Mouse (Mus musculus) cerebellum, adult 8-10 months (tissue): ENCODE measurements around the gene Hist1h3d.
"Not testable (repeated sequence)": the region's sequence is repeated elsewhere in the genome, so short reads cannot be mapped to it uniquely, and the experiment has no call there.

Experiments
- DNase-seq: peaks from one replicate; pipeline ENCODE4 v3.0.0; 2022

Hist1h3d gene

DNA sequence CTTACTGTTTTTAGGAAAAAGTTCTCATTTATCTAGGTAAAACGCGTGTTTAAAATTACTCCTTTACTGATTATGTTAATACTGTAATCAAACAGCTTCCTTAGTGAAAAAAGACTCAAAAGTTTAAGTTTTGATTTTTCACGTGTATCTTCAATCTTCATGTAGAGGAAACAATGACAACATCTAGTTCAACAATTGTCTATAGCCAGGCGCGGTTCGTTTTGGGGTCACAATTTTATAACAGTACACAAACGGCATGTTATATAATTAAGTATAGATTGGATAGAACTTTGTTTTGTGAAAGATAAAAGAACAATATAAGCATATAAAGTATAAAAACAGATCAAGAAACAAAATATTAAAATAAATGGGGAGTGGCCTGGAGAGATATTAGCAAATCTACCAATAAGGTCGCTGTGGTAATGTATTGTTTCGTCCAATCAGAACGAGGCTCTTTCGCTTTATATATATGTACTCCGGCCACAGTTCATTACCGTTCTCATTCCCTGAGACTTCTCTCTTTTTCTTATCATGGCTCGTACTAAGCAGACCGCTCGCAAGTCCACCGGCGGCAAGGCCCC, at the start of gene Hist1h3d:
TSS of gene Hist1h3d (plus strand) at position 493 of the 581 bp plus-strand sequence.
- DNase-seq, result no peak

DNA sequence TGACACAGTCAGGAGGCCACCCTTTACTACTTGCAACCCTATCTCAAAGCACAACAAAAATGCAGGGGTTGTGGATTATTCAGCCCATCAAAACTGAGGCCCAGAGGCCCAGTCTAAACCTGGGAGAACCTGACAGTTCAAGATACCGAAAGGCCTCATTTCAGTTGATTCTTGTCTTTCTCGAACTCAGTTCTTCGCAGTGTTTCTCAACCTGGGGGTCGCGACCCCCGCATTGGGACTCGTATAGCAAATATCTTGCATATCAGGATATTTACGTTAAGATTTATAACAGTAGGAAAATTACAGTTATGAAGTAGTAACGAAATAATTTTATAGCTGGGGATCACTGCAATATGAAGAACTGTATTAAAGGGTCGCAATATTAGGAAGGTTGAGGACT, 49.7 kb upstream of the Hist1h3d start:
- no peak for DNase-seq

DNA sequence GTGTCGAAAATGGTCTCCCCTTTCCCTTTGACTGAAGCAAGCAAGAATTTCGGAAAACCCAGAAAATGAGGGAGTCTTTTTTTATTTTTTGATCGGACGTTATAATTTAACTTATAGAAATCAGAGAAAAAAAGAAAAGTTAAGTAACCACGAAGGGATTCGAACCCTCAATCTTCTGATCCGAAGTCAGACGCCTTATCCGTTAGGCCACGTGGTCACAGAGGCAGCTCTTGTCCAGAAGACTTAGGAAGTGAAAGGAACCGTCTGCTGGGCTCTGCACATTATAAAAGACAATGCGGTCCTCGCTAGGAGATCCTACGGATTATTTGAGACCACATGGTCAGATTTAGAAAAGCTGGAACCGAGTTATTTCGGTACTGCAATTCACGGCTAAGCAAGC, 49.3 kb upstream of the Hist1h3d start:
- DNase-seq, result peak; percentile 91

- no peak for DNase-seq
Observed at GRCm38 (mm10) chr13:23529005-23529404, 46.6 kb upstream of the Hist1h3d start.

GRCm38 (mm10) chr13:23529480-23530165, 45.9 kb upstream of the Hist1h3d start:
- no peak for DNase-seq

GRCm38 (mm10) chr13:23530181-23530900, 45.2 kb upstream of the Hist1h3d start:
- DNase-seq, result peak; percentile 72

- DNase-seq, result peak; percentile 97
Observed at GRCm38 (mm10) chr13:23530901-23531875, 44.4 kb upstream of the Hist1h3d start, which contains the start of gene Hist1h4h. Gene Hist1h4h (plus strand): TSS chr13:23531050.

DNA sequence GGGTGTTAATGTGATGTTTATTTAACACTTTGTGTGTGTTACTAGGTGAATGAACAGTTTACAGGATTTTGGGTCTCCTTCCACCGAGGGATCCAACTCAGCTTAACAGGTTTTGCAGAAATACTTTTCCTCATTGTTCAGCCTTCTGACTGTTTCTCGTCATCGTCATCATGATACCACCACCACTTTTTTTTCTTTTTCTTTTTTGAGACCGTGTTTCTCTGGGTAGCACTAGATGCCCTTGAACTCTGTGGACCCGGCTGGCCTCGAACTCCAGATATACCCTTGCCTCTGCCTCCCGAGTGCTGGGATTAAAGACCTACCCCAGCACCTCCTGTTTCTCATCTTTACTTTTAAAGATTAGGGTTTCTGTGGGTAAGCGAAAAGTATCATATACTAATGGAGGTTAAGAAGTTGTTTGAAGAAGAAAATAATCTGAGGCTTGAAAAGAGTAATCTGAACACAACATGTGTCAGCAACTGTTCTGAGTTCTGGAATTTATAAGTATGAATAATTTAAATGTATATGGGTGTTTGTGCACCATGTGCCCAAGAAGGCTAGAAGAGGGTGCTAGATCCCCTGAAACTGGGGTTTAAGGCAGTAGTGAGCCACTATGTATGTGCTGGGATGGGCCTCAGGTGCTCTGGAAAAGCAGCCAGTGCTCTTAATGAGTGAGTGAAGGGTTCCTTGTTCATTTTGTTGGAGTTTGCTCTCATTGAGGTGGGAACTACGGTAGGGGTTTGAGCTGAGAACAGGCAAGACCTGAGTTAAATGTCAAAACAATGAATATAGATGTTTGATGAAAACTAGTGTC, 43.1 kb upstream of the Hist1h3d start:
- no peak for DNase-seq

DNA sequence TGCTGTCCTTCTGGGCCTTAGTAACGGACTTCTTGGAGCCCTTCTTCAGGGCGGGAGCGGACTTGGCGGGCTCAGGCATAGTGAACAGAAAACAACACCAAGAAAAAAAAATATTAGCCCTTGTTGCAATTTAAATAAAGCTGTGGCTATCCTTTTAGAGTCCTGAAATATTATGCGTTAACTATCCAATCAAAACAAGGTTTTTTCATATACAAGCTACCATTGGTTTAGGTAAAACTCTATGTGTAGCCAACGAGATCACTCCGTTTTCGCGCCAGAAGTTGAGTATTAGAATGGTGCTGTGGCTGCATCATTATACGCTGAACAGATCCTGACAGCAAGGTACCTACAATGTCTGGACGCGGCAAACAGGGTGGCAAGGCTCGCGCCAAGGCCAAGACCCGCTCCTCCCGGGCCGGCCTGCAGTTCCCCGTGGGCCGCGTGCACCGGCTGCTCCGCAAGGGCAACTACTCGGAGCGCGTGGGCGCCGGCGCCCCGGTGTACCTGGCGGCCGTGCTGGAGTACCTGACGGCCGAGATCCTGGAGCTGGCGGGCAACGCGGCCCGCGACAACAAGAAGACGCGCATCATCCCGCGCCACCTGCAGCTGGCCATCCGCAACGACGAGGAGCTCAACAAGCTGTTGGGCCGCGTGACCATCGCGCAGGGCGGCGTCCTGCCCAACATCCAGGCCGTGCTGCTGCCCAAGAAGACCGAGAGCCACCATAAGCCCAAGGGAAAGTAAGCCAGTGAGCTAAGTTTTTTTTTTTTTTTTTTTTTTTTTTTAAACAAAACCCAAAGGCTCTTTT, 41.8 kb upstream of the Hist1h3d start, which contains the start of gene Hist1h2af:
TSS of gene Hist1h2af (plus strand) at position 347 of the 808 bp plus-strand sequence.
- peak; percentile 61 for DNase-seq

DNA sequence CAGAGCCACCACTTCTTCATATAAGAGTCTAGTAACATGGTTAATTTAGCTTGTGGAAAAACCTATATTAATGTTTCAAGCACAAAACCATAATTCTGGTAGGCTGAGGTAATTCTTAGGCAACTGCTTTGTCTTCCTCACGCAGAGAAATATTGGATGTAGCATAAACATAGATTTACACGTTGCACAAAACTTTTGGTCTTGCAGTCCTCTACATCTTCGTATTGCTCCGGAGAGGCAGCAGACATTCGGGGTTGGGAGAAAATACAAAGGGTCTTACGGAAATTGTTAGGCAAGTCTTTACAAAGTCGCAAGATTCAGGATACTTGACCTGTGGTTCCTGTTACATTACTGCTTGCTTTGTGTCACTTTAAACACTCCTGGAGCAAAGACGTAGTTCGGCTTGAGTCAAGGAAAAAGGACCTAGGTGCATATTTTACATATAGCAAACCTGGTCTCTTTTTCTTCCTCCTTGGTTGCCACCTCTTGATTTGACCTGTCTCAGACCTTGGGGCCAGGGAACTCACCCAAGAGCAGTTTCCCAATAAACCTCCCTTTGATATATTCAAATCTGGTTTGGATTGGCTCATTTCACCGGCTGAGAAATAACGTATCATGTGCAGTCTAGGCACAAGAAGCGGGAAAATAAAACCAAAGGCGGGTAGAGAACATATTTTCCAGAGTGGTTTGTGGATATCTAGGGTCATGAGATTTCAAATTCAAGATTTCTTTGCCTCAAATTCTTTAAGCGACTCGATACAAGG, 41.0 kb upstream of the Hist1h3d start:
- DNase-seq, result no peak

DNA sequence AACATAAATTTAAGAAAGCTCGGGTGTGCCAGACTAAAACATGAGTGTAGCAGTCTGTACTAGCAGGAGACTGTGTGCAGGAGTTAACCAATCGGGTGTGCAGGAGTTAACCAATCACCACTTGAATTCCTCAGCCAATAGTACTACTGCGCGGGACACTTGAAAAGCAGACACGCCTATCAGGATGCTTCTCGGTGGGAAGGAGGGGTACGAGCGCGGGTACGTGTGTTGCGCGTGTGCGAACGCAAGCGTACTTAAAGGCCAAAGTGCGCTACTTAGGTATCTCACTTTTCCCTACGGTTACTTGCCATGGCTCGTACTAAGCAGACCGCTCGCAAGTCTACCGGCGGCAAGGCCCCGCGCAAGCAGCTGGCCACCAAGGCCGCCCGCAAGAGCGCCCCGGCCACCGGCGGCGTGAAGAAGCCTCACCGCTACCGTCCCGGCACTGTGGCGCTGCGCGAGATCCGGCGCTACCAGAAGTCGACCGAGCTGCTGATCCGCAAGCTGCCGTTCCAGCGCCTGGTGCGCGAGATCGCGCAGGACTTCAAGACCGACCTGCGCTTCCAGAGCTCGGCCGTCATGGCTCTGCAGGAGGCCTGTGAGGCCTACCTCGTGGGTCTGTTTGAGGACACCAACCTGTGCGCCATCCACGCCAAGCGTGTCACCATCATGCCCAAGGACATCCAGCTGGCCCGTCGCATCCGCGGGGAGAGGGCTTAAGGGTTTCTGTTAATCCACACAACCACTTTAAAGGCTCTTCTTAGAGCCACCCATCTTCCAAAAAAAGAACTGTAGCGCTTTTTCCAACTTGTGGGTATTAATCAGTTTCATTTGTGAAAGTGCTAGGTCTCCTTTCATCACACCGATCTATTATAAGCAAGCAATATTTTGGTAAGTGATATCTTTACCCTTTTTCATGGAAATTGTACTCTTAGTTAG, 40.2 kb upstream of the Hist1h3d start, which contains the start of gene Hist1h3g:
TSS of gene Hist1h3g (plus strand) at position 286 of the 939 bp plus-strand sequence.
- peak; percentile 78 for DNase-seq

GRCm38 (mm10) chr13:23536076-23536822, 39.3 kb upstream of the Hist1h3d start:
- DNase-seq, result no peak

- DNase-seq, result no peak
Observed at GRCm38 (mm10) chr13:23537006-23537710, 38.4 kb upstream of the Hist1h3d start.

GRCm38 (mm10) chr13:23538249-23538648, 37.3 kb upstream of the Hist1h3d start:
- no peak for DNase-seq

GRCm38 (mm10) chr13:23539821-23540220, 35.7 kb upstream of the Hist1h3d start:
- DNase-seq, result not testable (repeated sequence)

DNA sequence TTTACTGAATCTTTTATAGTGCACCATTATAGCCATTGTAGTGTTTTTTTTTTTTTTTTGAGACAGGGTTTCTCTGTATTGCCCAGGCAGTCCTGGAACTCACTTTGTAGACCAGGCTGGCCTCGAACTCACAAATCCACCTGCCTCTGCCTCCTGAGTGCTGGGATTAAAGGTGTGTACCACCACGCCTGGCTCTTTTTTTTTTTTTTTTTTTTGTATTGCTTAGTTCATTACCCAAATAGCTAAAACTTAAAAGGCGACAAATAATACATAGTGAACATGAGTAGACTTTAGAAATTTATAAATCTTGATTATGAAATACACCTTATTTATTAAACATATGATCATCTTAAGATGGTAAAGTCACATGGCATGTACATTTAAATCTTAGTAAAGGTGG, 34.1 kb upstream of the Hist1h3d start:
- DNase-seq, result no peak
